Mouse (Mus musculus): Measurements from ENCODE around the gene Fermt2.

Fermt2 gene

GRCm38 (mm10) chr14:45430066-45430842 is 99.7 kb downstream of the Fermt2 start:
- DNase-seq (ENCODE audit: low spot score): no peak

DNA sequence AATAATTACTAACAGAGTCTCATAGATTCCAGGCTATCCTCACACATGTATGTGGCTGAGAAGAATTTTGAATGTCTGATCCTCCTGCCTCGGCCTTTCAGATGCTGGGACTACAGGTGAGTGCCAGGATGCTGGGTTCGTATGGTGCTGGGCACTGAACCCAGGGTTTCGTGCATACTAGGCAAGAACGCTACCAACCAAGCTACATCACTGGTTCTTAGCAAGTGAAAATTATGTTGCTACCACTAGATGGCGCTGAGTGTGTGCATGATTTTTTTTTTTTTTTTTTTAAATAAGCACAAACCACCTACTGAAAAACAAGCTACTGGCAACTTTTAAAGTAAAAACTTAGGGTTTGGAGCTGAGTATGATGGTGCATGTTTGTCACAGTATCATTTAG is 106.7 kb downstream of the Fermt2 start:
- DNase-seq (ENCODE audit: low spot score): peak; percentile 21

DNA sequence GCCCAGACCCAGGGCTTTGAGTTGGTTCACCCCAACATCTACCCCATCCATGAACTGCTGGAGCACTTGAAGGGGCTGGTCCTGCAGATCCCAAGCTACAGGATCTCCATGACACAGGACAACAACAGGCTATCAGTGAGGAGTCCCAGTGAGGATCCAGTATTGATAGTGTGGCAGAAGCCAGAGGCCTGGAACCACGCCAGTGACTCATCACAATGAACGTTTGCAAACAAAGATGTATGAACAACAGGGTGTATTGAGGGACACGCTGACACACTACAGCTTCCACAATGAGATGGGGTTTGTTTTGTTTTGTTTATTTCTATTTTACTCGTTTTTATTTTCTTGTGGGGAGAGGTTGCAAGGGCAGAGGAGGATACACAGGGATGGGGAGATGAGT is 107.5 kb downstream of the Fermt2 start:
- DNase-seq (ENCODE audit: low spot score): no peak

GRCm38 (mm10) chr14:45419323-45419722 is 110.6 kb downstream of the Fermt2 start:
- no peak for DNase-seq (ENCODE audit: low spot score)

- DNase-seq (ENCODE audit: low spot score): no peak
These were observed 111.4 kb downstream of the Fermt2 start for GRCm38 (mm10) chr14:45418553-45418952.

- DNase-seq (ENCODE audit: low spot score): no peak
These were observed 113.7 kb downstream of the Fermt2 start for GRCm38 (mm10) chr14:45416265-45416664.
